Mouse (Mus musculus): ENCODE results near the gene Irx5. TPM values are rescaled to one million over a fixed set of nuclear protein-coding genes. Genes with fewer than 3 reads are reported as not detected.

Gene Irx5
- total RNA-seq, 2 experiments from 2014 or later, result not detected

DNA sequence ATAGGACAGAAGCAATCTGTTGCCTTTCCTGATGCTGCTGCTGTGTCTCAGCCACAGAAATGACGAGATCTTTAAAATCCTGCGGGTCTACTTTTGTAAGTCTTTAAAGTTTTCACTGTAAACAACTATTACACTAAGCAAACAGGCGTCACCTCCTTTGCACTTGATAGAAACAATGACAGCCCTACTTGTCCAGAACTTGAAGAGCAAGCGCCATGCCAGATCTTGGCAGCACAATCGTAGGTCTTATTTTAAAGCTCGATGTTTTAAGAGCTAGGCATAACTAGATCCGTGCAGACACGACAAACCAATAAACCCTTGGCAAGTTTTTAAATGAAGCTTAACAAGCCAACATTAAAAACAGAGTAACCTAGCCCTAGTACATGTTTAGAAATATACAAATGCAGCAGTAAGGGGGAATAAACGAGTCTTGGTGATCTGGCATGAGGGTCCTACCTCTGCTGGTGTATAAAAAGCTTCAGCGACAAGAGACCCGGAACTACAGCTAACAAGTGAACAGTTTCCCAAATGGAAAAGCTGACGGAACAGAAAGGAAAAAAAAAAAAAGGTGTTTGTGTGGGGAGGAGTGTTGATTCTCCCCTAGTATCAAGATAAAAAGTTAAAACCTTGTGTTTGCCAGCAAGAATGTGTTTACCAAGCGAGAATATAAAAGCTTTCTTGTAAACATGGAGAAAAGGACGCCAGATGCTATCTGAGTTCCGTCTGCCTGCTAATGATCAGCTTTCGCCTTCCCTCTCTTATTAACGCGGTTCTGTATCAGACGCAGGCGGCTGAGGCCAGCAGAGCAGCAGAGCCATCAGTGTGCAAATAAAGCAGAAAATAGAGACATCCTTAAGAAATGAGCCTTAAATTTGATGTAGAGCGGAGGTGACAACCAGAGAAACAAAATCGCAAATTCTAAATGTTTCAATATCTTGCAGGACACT lies 2.6 kb upstream of the Irx5 start:
- intact Hi-C loops (cut with DNase I), result loop anchor here (2.0 to 10.0 kb wide), 4 partner anchors 556 to 970 kb away; no protein-coding TSS in a partner anchor
- H3K27ac ChIP-seq, result peak overlapping the region; percentile 82
- H3K4me3 ChIP-seq, result peak overlapping the region; percentile 87
- no peak for TF ChIP-seq CTCF (IDR thresholded peaks at IDR 0.05)
- no peak for DNase-seq

DNA sequence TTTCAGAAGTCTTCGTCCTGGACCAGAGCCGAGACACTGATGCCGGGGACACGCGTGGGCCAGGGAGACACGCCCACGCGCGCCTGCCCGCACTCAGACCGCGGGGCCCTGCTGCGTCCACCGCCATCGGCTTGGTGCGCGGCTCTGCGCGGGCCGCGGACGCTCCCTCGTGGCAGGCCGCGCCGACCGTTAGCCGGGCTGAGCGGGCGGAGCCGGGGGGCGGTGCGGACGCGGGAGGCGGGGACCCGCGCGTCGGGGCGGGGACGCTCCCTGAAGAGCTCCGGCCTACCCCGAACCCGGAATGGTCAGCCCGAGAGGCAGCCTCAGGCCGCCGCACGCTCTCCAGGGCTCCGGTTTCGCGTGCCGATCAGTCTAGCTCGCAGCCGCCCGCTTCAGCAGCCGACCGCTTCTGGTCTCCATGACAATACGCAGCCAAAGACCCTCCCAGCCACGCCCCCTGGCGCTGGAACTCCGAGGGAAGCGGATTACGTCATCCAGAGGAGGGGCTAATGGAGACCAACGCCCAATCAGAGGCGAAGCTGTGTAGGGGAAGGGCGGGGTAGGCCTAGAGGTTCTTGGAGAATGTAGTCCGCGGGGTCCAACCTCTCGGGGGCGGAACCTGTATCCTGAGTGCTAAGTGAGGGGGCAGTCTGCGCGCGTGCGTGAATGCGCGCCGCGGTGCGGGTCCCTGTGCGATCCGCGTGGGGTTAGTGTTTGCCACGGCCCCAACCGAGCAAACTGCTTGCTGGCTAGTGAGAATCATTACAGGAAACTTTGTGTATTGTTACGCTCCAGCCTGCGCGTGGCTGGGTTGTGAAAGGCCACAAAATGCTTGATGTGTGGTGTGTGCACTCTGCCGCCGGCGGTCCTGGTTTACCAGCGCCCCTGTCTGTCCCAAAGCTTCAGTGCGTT lies 1.5 kb upstream of the Irx5 start:
- intact Hi-C loops (cut with DNase I), result loop anchor here (2.0 to 10.0 kb wide), 4 partner anchors 557 to 971 kb away; no protein-coding TSS in a partner anchor
- Histone ChIP-seq H3K4me3 (peak overlapping the region; percentile 87), H3K27ac (peak overlapping the region; percentile 82)
- peak; percentile 96 for DNase-seq
- TF ChIP-seq CTCF (IDR thresholded peaks at IDR 0.05), result peak; percentile 47

DNA sequence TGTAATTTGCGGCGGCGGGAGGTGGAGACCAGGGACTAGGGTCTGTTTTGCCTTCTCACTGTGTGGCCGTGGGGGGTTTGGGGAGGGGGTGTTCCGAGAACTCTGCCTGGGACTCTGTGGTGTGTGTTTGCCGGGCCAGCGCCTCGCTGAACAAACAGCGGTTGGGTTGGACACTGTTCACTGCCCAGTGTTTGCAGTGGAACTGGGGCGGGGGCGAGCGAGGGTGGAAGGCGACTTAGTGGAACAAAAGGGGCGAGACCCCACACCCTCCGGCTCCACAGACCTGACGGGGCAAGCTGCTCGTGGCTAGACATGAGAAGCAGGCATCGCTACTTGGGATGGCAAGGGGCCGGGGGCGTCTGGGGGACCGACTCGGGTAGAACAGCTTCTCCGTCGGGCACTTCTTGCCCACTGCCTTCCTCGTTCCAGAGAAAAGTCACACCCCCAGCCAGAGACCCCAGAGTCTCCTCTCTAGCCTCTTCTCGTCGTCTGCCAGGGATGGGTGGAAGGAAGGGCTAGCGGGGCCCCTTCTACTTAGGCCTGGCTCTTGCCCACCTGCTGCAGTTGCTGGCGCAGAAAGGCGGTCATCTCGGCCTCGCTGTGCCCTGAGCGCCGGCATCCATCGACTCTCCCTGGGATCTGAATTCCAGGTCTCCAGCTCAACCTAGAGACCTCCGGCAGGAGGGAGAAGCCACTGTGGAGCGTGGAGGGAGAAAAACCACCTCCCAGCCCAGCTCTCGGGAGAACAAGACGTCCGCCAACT lies 631 bp upstream of the Irx5 start:
- no peak for DNase-seq
- Histone ChIP-seq H3K4me3 (peak overlapping the region; percentile 87), H3K27ac (no peak overlapping the region)
- intact Hi-C loops (cut with DNase I), result loop anchor here (5.0 to 10.0 kb wide), 3 partner anchors 824 to 972 kb away; no protein-coding TSS in a partner anchor
- no peak for TF ChIP-seq CTCF (IDR thresholded peaks at IDR 0.05)

DNA sequence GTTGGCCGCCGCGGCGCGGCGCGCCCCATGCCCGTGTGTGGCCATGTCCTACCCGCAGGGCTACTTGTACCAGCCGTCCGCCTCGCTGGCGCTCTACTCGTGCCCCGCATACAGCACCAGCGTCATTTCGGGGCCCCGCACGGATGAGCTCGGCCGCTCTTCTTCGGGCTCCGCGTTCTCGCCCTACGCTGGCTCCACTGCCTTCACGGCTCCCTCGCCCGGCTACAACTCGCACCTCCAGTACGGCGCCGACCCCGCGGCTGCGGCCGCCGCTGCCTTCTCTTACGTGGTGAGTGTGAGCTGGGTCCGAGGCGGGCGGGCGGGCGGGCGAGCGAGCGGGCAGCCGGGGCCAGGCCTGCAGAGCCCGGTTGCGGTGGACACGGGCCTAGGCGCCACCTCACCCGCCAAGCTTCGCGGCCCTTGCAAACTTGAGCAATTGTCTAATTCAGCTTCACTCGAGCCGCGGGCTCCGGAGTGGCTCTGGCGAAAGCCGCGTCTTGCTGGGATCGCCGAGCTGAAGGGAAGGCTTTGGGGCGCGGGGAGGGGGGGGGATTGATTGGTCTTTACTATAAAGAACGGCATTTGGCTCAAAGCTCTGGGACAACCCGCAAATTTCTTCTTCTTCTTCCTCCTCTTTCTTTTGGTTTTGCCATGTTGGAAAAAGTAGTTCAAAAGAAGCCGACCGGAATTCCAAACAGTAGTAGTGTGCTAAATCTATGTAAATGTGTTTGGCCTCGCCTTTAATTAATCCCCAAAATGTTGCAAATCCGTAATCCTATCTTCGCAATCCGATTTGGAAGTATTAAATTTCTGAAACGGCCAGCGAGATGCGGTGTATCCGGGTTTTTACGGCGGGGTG lies 945 bp downstream of the Irx5 start:
- Histone ChIP-seq H3K27ac (peak overlapping the region; percentile 63), H3K4me3 (peak overlapping the region; percentile 87)
- no peak for TF ChIP-seq CTCF (IDR thresholded peaks at IDR 0.05)
- intact Hi-C loops (cut with DNase I), result loop anchor here (5.0 to 10.0 kb wide), 3 partner anchors 826 to 974 kb away; no protein-coding TSS in a partner anchor
- peak; percentile 35 for DNase-seq

DNA sequence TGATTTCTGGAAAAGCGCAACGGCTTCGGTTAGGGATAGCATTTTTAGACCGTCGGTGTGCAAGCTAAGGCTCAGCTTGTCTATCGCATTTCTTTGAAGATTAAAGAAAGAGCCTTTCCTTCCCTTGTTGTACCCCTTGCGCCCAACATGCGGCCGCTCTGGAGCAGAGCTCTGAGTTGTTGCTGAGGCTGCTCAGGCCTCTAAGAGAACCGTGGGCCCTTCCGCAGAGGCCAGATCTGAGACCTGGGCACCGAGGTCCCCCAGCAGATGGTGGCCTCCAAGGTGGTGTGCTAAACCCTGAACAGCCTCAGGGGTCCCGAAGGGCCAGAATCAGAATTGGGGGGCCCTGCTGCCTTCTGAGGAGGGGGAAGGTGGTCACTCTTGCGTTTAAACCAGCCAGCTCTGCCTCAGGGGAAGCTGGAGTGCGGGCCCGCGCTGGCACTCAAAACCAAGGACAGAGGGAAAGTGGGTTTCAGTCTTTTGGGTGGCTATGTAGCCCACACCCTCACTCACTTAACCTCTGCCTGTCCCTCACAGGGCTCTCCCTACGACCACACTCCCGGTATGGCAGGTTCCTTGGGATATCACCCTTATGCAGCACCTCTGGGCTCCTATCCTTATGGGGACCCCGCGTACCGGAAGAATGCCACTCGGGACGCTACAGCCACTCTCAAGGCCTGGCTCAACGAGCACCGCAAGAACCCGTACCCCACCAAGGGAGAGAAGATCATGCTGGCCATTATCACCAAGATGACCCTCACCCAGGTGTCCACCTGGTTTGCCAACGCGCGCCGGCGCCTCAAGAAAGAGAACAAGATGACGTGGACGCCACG lies 1.8 kb downstream of the Irx5 start:
- Histone ChIP-seq H3K27ac (no peak overlapping the region), H3K4me3 (peak overlapping the region; percentile 87)
- no peak for DNase-seq
- no peak for TF ChIP-seq CTCF (IDR thresholded peaks at IDR 0.05)
- intact Hi-C loops (cut with DNase I), result loop anchor here (5.0 to 10.0 kb wide), 3 partner anchors 827 to 974 kb away; no protein-coding TSS in a partner anchor

DNA sequence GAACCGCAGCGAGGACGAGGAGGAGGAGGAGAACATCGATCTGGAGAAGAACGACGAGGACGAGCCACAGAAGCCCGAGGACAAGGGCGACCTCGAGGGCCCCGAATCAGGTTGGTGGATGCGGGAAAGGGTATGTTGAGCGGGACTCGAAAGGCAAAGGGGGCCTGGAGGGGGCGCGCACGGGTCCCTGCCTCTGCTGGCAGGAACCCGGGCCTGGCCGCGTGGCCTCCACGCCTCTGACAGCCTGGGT lies 2.3 kb downstream of the Irx5 start:
- TF ChIP-seq CTCF (IDR thresholded peaks at IDR 0.05), result no peak
- Histone ChIP-seq H3K4me3 (peak overlapping the region; percentile 87), H3K27ac (no peak overlapping the region)
- DNase-seq, result no peak
- intact Hi-C loops (cut with DNase I), result loop anchor here (5.0 to 10.0 kb wide), 5 partner anchors 245 to 1045 kb away; partner anchors contain the start of genes Fto and Rpgrip1l

DNA sequence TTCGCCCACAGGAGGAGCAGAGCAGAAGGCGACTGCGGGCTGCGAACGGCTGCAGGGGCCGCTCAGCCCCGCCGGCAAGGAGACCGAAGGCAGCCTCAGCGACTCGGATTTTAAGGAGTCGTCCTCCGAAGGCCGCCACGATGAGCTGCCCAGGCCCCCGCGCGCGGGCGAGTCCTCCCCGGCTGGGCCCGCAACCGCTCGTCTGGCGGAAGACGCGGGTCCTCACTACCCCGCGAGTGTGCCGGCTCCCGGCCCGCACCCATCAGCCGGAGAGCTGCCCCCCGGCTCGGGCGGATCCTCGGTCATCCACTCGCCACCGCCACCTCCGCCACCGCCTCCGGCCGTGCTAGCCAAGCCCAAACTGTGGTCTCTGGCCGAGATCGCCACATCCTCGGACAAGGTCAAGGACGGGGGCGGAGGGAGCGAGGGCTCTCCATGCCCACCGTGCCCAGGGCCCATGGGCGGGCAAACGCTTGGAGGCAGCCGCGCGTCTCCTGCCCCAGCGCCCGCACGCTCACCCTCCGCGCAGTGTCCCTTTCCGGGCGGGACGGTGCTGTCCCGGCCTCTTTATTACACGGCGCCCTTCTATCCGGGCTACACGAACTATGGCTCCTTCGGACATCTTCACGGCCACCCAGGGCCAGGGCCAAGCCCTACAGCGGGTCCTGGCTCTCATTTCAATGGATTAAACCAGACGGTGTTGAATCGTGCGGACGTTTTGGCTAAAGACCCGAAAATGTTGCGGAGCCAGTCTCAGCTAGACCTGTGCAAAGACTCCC lies 2.8 kb downstream of the Irx5 start:
- intact Hi-C loops (cut with DNase I), result loop anchor here (10.0 kb wide), 2 partner anchors 245 to 1045 kb away; partner anchors contain the start of genes Fto and Rpgrip1l
- no peak for TF ChIP-seq CTCF (IDR thresholded peaks at IDR 0.05)
- Histone ChIP-seq H3K27ac (no peak overlapping the region), H3K4me3 (peak overlapping the region; percentile 87)
- peak; percentile 36 for DNase-seq

DNA sequence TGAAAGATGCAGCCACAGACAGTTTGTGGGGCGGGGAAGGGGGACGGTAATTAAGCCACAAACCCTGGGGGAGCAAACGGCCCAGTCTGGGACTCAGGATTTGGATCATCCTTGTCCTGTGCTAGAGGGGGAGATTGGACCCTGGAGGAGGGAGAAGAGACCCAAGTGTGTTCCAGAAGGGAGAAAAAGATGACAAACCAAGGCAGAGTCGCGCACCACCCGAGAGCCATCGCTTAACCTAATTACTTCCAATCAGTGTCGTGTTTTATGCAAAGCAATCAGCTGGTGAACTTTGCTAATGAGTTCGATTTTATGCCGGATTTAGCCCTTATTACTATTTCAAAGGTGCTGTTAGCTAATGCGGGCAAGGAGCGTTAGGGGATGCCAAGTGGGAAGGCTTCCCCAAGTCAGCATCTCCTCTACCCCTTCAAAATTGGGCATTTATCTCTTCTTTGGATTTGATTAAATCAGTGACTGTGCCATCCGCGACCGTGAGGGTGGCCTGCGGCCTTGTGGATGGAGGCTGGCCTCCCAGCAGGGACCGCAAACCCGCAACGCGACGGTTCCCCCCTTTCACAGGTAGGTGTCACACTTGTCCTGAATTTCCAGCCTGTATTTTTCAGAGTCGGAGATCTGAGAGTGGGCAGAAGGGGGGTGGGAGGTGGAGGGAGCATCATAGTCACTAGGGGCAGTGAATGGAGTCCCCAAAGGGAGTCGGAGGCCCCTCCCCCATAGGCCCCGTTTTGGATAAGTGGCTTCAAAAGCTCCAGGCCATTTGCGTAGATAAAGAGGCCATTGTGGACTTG lies 4.3 kb downstream of the Irx5 start:
- intact Hi-C loops (cut with DNase I), result loop anchor here (10.0 kb wide), 2 partner anchors 243 to 1047 kb away; partner anchors contain the start of genes Fto and Rpgrip1l
- no peak overlapping the region for H3K27ac ChIP-seq
- no peak overlapping the region for H3K4me3 ChIP-seq
- peak; percentile 44 for TF ChIP-seq CTCF (IDR thresholded peaks at IDR 0.05)
- DNase-seq, result peak; percentile 39
